Mouse (Mus musculus): ENCODE results near the gene Aspscr1. TPM values are rescaled to one million over a fixed set of nuclear protein-coding genes. Genes with fewer than 3 reads are reported as not detected.

Aspscr1 gene
- total RNA-seq, 1 experiment from 2014 or later, result 32.3 TPM

Other genes starting within 250 kb of the Aspscr1 start
- 36.2 to 43.1 TPM (median 37.2 TPM) in 3 replicates for gene Nploc4, start 235.3 kb upstream of the Aspscr1 start, total RNA-seq (2017)
- gene Tspan10, start 230.3 kb upstream of the Aspscr1 start, total RNA-seq (2017), result not detected in 3 replicates
- gene Pde6g, start 219.5 kb upstream of the Aspscr1 start, total RNA-seq (2017), result 0.29 TPM in 1 of 3 replicates, not detected in the others
- 3.5 to 6.4 TPM (median 3.9 TPM) in 3 replicates for gene Oxld1, start 214.9 kb upstream of the Aspscr1 start, total RNA-seq (2017)
- gene Ccdc137, start 214.9 kb upstream of the Aspscr1 start, total RNA-seq (2017), result 17.9 to 37.4 TPM (median 25.2 TPM) in 3 replicates
- 4.8 to 15.5 TPM (median 14.4 TPM) in 3 replicates for gene Arl16, start 205.4 kb upstream of the Aspscr1 start, total RNA-seq (2017)
- 30.7 to 37.5 TPM (median 32.4 TPM) in 3 replicates for gene Mrpl12, start 188.4 kb upstream of the Aspscr1 start, total RNA-seq (2017)
- gene Slc25a10, start 181.1 kb upstream of the Aspscr1 start, total RNA-seq (2017), result 6.6 to 8.1 TPM (median 7.4 TPM) in 3 replicates
- gene Gcgr, start 142.3 kb upstream of the Aspscr1 start, total RNA-seq (2017), result not detected in 3 replicates
- 13.8 to 21.9 TPM (median 16.9 TPM) in 3 replicates for gene Mcrip1, start 123.2 kb upstream of the Aspscr1 start, total RNA-seq (2017)
- not detected in 3 replicates for gene Ppp1r27, start 121.8 kb upstream of the Aspscr1 start, total RNA-seq (2017)
- 331 to 434 TPM (median 349 TPM) in 3 replicates for gene P4hb, start 99.7 kb upstream of the Aspscr1 start, total RNA-seq (2017)
- 163 to 262 TPM (median 173 TPM) in 3 replicates for gene Arhgdia, start 91.3 kb upstream of the Aspscr1 start, total RNA-seq (2017)
- 78.4 to 113 TPM (median 112 TPM) in 3 replicates for gene Alyref, start 74.6 kb upstream of the Aspscr1 start, total RNA-seq (2017)
- gene Anapc11, start 74.6 kb upstream of the Aspscr1 start, total RNA-seq (2017), result 18.5 to 31.2 TPM (median 26.5 TPM) in 3 replicates
- gene Npb, start 64.5 kb upstream of the Aspscr1 start, total RNA-seq (2017), result not detected in 3 replicates
- gene Pcyt2, start 55.0 kb upstream of the Aspscr1 start, total RNA-seq (2017), result 26.9 to 43.7 TPM (median 32.9 TPM) in 3 replicates
- gene Sirt7, start 47.7 kb upstream of the Aspscr1 start, total RNA-seq (2017), result 131 to 192 TPM (median 132 TPM) in 3 replicates
- gene Mafg, start 39.4 kb upstream of the Aspscr1 start, total RNA-seq (2017), result 28.8 to 34.0 TPM (median 33.8 TPM) in 3 replicates
- 0.57 to 0.58 TPM in 2 of 3 replicates, not detected in the other for gene Pycr1, start 29.2 kb upstream of the Aspscr1 start, total RNA-seq (2017)
- gene Myadml2, start 24.8 kb upstream of the Aspscr1 start, total RNA-seq (2017), result not detected in 3 replicates
- not detected in 3 replicates for gene Notum, start 11.8 kb upstream of the Aspscr1 start, total RNA-seq (2017)
- gene Cenpx, start 40.8 kb downstream of the Aspscr1 start, total RNA-seq (2017), result 27.0 to 58.3 TPM (median 41.9 TPM) in 3 replicates
- 39.7 to 45.3 TPM (median 41.0 TPM) in 3 replicates for gene Lrrc45, start 41.0 kb downstream of the Aspscr1 start, total RNA-seq (2017)
- gene Rac3, start 48.5 kb downstream of the Aspscr1 start, total RNA-seq (2017), result 7.1 to 9.7 TPM in 2 of 3 replicates, not detected in the other
- gene Dcxr, start 54.3 kb downstream of the Aspscr1 start, total RNA-seq (2017), result 14.8 to 32.2 TPM (median 23.8 TPM) in 3 replicates
- 2.0 TPM in 1 of 3 replicates, not detected in the others for gene Cbr2, start 59.1 kb downstream of the Aspscr1 start, total RNA-seq (2017)
- 2.3 to 66.8 TPM (median 12.5 TPM) in 3 replicates for gene Hmga1b, start 89.8 kb downstream of the Aspscr1 start, total RNA-seq (2017)
- gene Rfng, start 111.2 kb downstream of the Aspscr1 start, total RNA-seq (2017), result 1.0 to 3.9 TPM (median 1.2 TPM) in 3 replicates
- 55.0 to 59.6 TPM (median 55.7 TPM) in 3 replicates for gene Gps1, start 111.3 kb downstream of the Aspscr1 start, total RNA-seq (2017)
- gene Dus1l, start 123.4 kb downstream of the Aspscr1 start, total RNA-seq (2017), result 25.1 to 42.4 TPM (median 31.8 TPM) in 3 replicates
- 13.2 to 26.4 TPM (median 13.5 TPM) in 3 replicates for gene Fasn, start 151.6 kb downstream of the Aspscr1 start, total RNA-seq (2017)